Mouse (Mus musculus) lung, postnatal 0 days (tissue): ENCODE measurements around the gene Rnaseh2b. TPM values are rescaled to one million over a fixed set of nuclear protein-coding genes. Genes with fewer than 3 reads are reported as not detected.

ENCODE experiments used
- ATAC-seq: fragments of 200-750 bp; cut with Nextera tagmentation; 2 replicates; pipeline ENCODE4 v1.8.0; 2017; ENCODE audit warnings: moderate library complexity
- DNase-seq: peaks from one replicate; pipeline ENCODE4 v3.0.0-alpha.2; 2016; ENCODE audit warnings: low spot score
- H3K27ac ChIP-seq: fragments of 300-500 bp; sonication (generic); 2 replicates; pipeline ENCODE4 v1.5.1; 2014; ENCODE audit warnings: antibody characterized with exemption, mild to moderate bottlenecking, low read length, mixed read lengths
- H3K27me3 ChIP-seq: fragments of 300-500 bp; sonication (generic); replicated peaks from 2 replicates; pipeline ENCODE4 v1.6.1; 2014; ENCODE audit warnings: low read length, mixed read lengths; ENCODE audit not compliant: insufficient read depth
- H3K36me3 ChIP-seq: fragments of 300-500 bp; sonication (generic); 2 replicates; pipeline ENCODE4 v1.6.1; 2014; ENCODE audit warnings: low read length, mixed read lengths; ENCODE audit not compliant: insufficient read depth
- H3K4me1 ChIP-seq: fragments of 300-500 bp; sonication (generic); 2 replicates; pipeline ENCODE4 v1.6.1; 2014; ENCODE audit warnings: antibody characterized with exemption, low read depth, low read length, mixed read lengths; ENCODE audit not compliant: insufficient read depth
- H3K4me2 ChIP-seq: fragments of 300-500 bp; sonication (generic); replicated peaks from 2 replicates; pipeline ENCODE4 v1.6.1; 2014; ENCODE audit warnings: low read depth, mild to moderate bottlenecking, low read length, moderate library complexity, mixed read lengths
- H3K4me3 ChIP-seq: fragments of 300-500 bp; sonication (generic); 2 replicates; pipeline ENCODE4 v1.5.1; 2014; ENCODE audit warnings: low read depth, low read length
- H3K9ac ChIP-seq: fragments of 300-500 bp; sonication (generic); replicated peaks from 2 replicates; pipeline ENCODE4 v1.6.1; 2014; ENCODE audit warnings: low read depth, mild to moderate bottlenecking
- H3K9me3 ChIP-seq: fragments of 300-500 bp; sonication (generic); 2 replicates; pipeline ENCODE4 v1.6.1; 2016; ENCODE audit warnings: low read length, mixed read lengths
- CTCF ChIP-seq: IDR thresholded peaks from 2 replicates; pipeline ENCODE4 v1.5.1; 2016; ENCODE audit warnings: antibody characterized with exemption, mild to moderate bottlenecking
- EP300 ChIP-seq: IDR thresholded peaks from 2 replicates; pipeline ENCODE4 v1.6.1; 2016; ENCODE audit warnings: antibody characterized with exemption, mild to moderate bottlenecking, control low read depth
- whole genome bisulfite sequencing: fragments of 180-500 bp; shearing (Covaris S2); extraction: QIAGEN DNeasy Blood & Tissue Kit; methylation state at CpG from one replicate; pipeline ENCODE4 v1.1.7; 2014; 5-methylcytosine and 5-hydroxymethylcytosine counted together
- polyA plus RNA-seq: library from polyadenylated mRNA; unstranded; fragments of >200 nt; fragmentation: Nextera tagmentation; extraction: Ambion mirVana; gene quantifications from 2 replicates; pipeline ENCODE4 v1.2.1, GENCODE M21; 2015

Gene Rnaseh2b
- polyA plus RNA-seq, 1 experiment from 2014 or later: 27.8 TPM

- H3K4me3 ChIP-seq: no peak overlapping the region
- H3K9ac ChIP-seq: no peak overlapping the region
- H3K27ac ChIP-seq: no peak overlapping the region
- H3K36me3 ChIP-seq: no peaks in the 10 kb centered on the region
- no peaks in the 10 kb centered on the region for H3K27me3 ChIP-seq
- no peak overlapping the region for H3K4me2 ChIP-seq
- no peak for TF ChIP-seq CTCF
- TF ChIP-seq EP300: no peak
- peak; percentile 63 for ATAC-seq
- no peaks in the 10 kb centered on the region for H3K9me3 ChIP-seq
- no peaks in the 10 kb centered on the region for H3K4me1 ChIP-seq
- WGBS: 57% methylated on average over 4 of the region's 4 CpGs
- peak; percentile 60 for DNase-seq
These were observed 100.4 kb downstream of the Rnaseh2b start for GRCm38 (mm10) chr14:62392754-62393153.

- DNase-seq: no peak
- Histone ChIP-seq H3K36me3 (no peaks in the 10 kb centered on the region), H3K4me1 (no peaks in the 10 kb centered on the region), H3K27me3 (no peaks in the 10 kb centered on the region), H3K9ac (no peak overlapping the region), H3K4me2 (no peak overlapping the region), H3K4me3 (no peak overlapping the region), H3K27ac (no peak overlapping the region), H3K9me3 (no peaks in the 10 kb centered on the region)
- no peak for ATAC-seq
- WGBS: 87% methylated on average over 2 of the region's 2 CpGs
- TF ChIP-seq EP300 (no peak), CTCF (no peak)
These were observed 103.0 kb downstream of the Rnaseh2b start for GRCm38 (mm10) chr14:62395346-62395745.

GRCm38 (mm10) chr14:62416007-62416741 lies 123.8 kb downstream of the Rnaseh2b start:
- 60% methylated on average over 7 of the region's 7 CpGs for WGBS
- ATAC-seq (no peak), DNase-seq (no peak)
- H3K36me3 ChIP-seq: no peaks in the 10 kb centered on the region
- no peak overlapping the region for H3K9ac ChIP-seq
- no peaks in the 10 kb centered on the region for H3K4me1 ChIP-seq
- H3K4me2 ChIP-seq: no peak overlapping the region
- no peak for TF ChIP-seq EP300
- no peak for TF ChIP-seq CTCF
- no peaks in the 10 kb centered on the region for H3K9me3 ChIP-seq
- no peaks in the 10 kb centered on the region for H3K27me3 ChIP-seq
- H3K4me3 ChIP-seq: no peak overlapping the region
- no peak overlapping the region for H3K27ac ChIP-seq

GRCm38 (mm10) chr14:62416742-62417134 lies 124.3 kb downstream of the Rnaseh2b start:
- Histone ChIP-seq H3K4me3 (no peak overlapping the region), H3K27me3 (no peaks in the 10 kb centered on the region), H3K4me1 (no peaks in the 10 kb centered on the region), H3K9me3 (no peaks in the 10 kb centered on the region), H3K9ac (no peak overlapping the region), H3K4me2 (no peak overlapping the region), H3K27ac (no peak overlapping the region), H3K36me3 (no peaks in the 10 kb centered on the region)
- DNase-seq (peak; percentile 60), ATAC-seq (peak; percentile 47)
- 31% methylated on average over 1 of the region's 1 CpGs for WGBS
- TF ChIP-seq CTCF: no peak
- TF ChIP-seq EP300: 0 out of 2 replicates have a peak, but pooled peaks have one; percentile 25

- TF ChIP-seq EP300: no peak
- no peak for TF ChIP-seq CTCF
- Histone ChIP-seq H3K4me3 (no peak overlapping the region), H3K9ac (no peak overlapping the region), H3K9me3 (no peaks in the 10 kb centered on the region), H3K27ac (no peak overlapping the region), H3K4me2 (no peak overlapping the region), H3K4me1 (no peaks in the 10 kb centered on the region), H3K36me3 (no peaks in the 10 kb centered on the region), H3K27me3 (no peaks in the 10 kb centered on the region)
- ATAC-seq (no peak), DNase-seq (no peak)
- WGBS: 74% methylated on average over 3 of the region's 3 CpGs
These were observed 125.1 kb downstream of the Rnaseh2b start for GRCm38 (mm10) chr14:62417501-62417900.

- 37% methylated on average over 4 of the region's 4 CpGs for WGBS
- Histone ChIP-seq H3K36me3 (no peaks in the 10 kb centered on the region), H3K27ac (no peak overlapping the region), H3K27me3 (no peaks in the 10 kb centered on the region), H3K9ac (no peak overlapping the region), H3K4me2 (no peak overlapping the region), H3K9me3 (no peaks in the 10 kb centered on the region), H3K4me3 (no peak overlapping the region), H3K4me1 (no peaks in the 10 kb centered on the region)
- no peak for DNase-seq
- TF ChIP-seq CTCF (no peak), EP300 (no peak)
- no peak for ATAC-seq
These were observed 129.9 kb downstream of the Rnaseh2b start for GRCm38 (mm10) chr14:62422265-62422664.

Other genes starting within 250 kb of the Rnaseh2b start
- 0.27 and 0.38 TPM in 2 replicates for gene Dleu7, start 458 bp downstream of the Rnaseh2b start, polyA plus RNA-seq
- gene Gucy1b2, start 163.7 kb downstream of the Rnaseh2b start, polyA plus RNA-seq: 0.14 and 0.17 TPM in 2 replicates